Mouse (Mus musculus): ENCODE measurements around the gene Abcc1. TPM values are rescaled to one million over a fixed set of nuclear protein-coding genes. Genes with fewer than 3 reads are reported as not detected.

Gene Abcc1
- total RNA-seq, 2 experiments from 2014 or later, result 28.9 to 80.1 TPM

DNA sequence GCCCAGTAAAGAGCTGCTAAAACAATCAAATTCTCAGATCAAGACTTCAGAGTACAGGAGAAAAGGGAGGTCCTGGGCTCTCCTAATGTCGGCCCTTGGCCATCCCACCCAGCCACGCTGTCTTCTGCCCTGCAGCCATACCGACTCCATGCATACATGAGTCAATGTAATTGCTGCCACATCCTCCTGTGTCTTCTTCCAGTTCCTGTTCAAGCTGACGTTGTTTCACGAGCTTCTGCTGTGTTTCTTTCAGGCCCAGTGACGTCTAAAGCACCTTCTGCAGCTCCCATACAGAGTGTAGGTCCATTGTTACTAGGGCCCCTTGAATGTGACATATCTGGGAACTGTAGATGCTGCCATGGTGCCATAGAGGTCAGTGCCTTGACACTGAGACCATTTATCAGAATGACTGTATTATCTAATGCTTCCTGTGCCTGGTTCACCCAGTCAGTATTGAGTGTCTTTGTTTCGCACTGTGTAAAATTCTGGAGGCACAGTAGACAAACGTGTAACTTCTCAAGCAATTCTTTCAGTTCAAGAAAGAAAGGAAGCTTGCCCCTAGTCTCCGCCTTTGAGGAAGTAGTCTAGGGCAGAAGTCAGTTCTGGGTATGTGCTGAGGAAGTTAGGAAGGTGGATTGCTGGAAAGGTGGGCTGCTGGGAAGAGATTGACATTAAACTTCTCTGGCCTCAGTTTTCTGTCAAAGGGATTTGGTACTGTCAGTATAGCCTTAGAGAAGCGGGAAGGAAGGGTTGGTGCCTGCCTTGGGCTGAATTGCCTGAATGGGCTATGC lies 116.3 kb downstream of the Abcc1 start:
- ATAC-seq (replicated peaks; ENCODE audit: poor library complexity, severe bottlenecking), result peak; percentile 49

DNA sequence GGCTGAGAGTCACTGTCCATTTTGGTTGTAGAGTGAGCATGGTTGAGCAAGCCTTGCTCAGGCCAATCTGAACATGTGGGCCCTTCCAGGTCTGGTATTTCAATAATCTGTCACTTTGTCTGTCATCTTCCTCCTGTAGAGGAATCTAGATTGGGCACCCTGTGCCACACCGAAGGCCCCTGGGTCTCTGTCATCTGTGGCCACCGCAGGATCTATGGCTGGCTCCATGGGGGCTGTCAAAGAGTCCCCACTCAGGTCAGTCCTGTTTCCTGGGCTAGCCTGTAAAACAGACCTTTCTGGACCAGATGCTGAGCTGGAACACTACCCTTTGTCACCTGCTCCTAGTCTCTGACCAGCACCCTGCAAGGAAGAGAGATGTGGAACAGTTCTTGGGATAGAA lies 118.3 kb downstream of the Abcc1 start:
- ATAC-seq (replicated peaks; ENCODE audit: poor library complexity, severe bottlenecking), result no peak

DNA sequence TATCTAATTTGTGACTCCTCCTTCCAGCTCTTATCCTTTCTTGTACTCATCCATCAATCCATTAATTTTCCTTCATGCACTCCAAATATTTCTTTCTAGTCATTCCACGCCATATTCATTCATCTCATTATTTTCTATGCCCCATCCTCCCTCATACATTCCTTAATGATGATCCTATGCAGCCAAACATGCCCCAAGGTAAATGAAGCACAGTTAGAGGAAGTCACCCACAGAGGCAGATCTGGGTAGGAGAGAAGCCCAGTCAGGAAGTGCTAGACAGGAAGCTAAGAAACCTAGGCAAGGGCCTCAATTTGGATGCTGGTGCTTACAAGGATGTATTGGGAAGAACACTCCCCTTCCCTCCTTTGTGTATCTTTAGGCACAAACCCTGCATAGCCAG lies 121.9 kb downstream of the Abcc1 start:
- no peak for ATAC-seq (replicated peaks; ENCODE audit: poor library complexity, severe bottlenecking)

DNA sequence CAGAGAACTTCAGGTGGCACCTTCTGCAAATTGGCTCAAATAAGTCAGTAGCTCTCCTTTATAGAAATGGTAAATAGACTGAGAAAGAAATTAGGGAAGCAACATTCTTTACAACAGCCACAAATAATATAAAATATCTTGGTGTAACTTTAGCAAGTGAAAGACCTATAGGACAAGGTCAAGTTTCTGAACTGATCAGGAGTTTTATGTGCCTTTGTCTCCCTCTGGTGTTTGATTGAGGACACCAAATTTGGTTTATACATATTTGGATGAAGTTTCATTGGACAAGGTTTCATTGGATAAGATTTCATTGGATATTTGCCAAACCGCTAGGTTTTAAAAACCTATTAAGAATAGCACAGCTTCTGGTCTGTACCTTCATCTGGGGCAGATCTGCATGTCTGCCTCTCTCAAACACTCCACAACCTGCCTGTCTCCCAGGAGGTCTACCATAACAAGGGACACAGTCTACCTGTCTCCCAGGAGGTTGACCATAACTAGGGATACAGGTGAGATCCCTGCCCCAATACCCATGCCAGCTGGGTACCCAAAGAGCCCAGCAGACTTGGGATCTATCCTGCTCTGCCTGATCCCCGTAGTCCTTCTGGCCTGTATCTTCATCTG lies 132.2 kb downstream of the Abcc1 start:
- ATAC-seq (replicated peaks; ENCODE audit: poor library complexity, severe bottlenecking), result no peak

DNA sequence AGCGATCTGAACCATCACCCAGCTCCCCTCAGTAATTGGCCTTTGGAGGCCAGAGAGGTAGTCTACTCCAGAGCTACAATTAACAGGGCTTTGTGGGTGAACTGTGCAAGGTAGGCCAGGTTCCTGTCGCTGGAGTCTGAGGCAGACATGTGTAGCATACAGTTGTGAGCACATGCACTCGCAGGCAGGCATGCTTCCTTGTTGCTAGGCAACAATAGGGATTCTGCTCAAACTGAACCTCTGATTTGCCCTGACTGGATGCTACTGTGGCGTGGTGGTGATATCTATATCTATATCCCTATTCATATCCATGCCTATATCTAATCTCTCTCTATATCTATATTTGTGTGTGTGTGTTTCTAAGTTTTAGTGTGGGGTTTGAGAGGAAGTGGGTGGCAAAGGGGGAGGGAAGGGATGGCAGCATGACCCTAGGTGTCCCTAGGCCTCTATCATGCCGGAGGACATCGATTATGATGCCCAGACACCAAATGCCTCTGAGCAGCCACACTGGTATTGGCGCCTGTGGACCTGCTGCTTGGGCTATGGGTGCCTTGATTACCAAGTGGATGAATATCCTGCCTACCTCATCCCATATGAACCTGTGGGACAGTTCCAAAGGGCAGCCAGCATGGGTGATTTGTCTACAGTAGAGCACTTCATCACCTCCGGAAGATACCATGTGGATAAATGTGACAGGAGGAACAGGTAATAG lies 140.4 kb downstream of the Abcc1 start:
- ATAC-seq (replicated peaks; ENCODE audit: poor library complexity, severe bottlenecking), result no peak

DNA sequence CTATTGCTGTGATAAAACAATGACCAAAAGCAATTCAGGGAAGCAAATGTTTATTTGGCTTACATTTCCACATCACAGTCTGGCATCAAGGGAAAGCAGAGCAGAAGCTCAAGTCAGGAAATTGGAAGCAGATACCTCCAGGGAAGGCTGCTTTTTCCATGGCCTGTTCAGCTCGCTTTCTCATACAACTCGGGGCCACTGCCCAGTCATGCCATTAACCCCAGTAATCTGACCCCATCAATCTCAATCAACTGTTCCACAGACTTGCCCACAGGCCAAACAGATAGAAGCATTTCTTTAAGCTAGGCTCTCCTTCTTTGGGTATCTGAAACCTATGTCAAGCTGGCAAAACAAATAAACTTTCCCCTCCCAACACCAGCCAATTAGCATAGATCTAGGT lies 145.1 kb downstream of the Abcc1 start:
- no peak for ATAC-seq (replicated peaks; ENCODE audit: poor library complexity, severe bottlenecking)

Other genes starting within 250 kb of the Abcc1 start
- 38.7 and 56.9 TPM in 2 replicates for gene Nde1, start 198.3 kb upstream of the Abcc1 start, total RNA-seq (2014; fragmentation: Nextera tagmentation)
- 60.4 and 67.8 TPM in 2 replicates for gene Nde1, start 198.3 kb upstream of the Abcc1 start, total RNA-seq (2017)
- 40.0 and 48.2 TPM in 2 replicates for gene Marf1, start 198.2 kb upstream of the Abcc1 start, total RNA-seq (2014; fragmentation: Nextera tagmentation)
- 21.6 and 23.6 TPM in 2 replicates for gene Marf1, start 198.2 kb upstream of the Abcc1 start, total RNA-seq (2017)
- not detected in 2 replicates for gene Myh11, start 70.2 kb upstream of the Abcc1 start, total RNA-seq (2014; fragmentation: Nextera tagmentation)
- not detected in 2 replicates for gene Myh11, start 70.2 kb upstream of the Abcc1 start, total RNA-seq (2017)
- gene Fopnl, start 44.2 kb upstream of the Abcc1 start, total RNA-seq (2014; fragmentation: Nextera tagmentation), result 37.5 and 42.9 TPM in 2 replicates
- 31.1 and 53.1 TPM in 2 replicates for gene Fopnl, start 44.2 kb upstream of the Abcc1 start, total RNA-seq (2017)
- not detected in 2 replicates for gene A630010A05Rik, start 200.8 kb downstream of the Abcc1 start, total RNA-seq (2014; fragmentation: Nextera tagmentation)
- gene A630010A05Rik, start 200.8 kb downstream of the Abcc1 start, total RNA-seq (2017), result not detected in 2 replicates

Measured in granulocyte monocyte progenitor cell, adult 5-6 weeks (primary cell).